Mouse (Mus musculus) erythroblast, embryonic 14.5 days (primary cell): ENCODE measurements at regions not wholly inside any gene's neighbourhood (a gene's known extent, or its start where the extent isn't known, plus 50 kb on each side); places are given as distances from the start of the nearest gene placed in this dataset.

Experiments
- GATA1 ChIP-seq: IDR thresholded peaks from 2 replicates; pipeline ENCODE4 v1.6.1; 2012; ENCODE audit warnings: low read length, inconsistent platforms, mixed read lengths
- TAL1 ChIP-seq: IDR thresholded peaks from 3 replicates; pipeline ENCODE4 v1.6.1; 2012; ENCODE audit warnings: low read length, inconsistent platforms, mixed read lengths

GRCm38 (mm10) chr12:107800296-107800695, 203.1 kb downstream of the Bcl11b start:
- TF ChIP-seq GATA1: no peak
- no peak for TF ChIP-seq TAL1
